Mouse (Mus musculus) c-Kit-positive CD71-negative TER-119-negative erythroid progenitor cells, embryonic 14.5 days (primary cell): ENCODE results near the gene Slc30a4.

Source experiments
- DNase-seq: peaks from one replicate; pipeline ENCODE4 v3.0.0-alpha.2; 2013; ENCODE audit warnings: low read depth

Slc30a4 gene

DNA sequence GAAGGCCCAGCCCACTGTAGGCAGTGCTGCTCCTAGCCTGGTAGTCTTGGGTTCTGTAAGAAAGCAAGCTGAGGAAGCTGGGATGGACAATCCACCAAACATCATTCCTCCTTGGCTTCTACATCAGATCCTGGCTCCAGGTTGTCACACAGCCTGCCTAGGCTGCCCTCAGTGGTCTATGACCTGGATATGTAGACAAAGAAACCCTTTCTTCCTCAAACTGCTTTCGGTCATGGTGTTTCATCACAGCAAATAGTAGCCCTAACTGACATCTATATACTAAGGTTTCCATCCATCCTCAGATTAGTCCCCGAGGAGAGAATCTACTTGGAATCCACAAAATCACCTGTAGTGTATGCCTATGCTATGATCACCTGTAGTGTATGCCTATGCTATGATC lies 27.3 kb downstream of the Slc30a4 start:
- DNase-seq, result no peak

DNA sequence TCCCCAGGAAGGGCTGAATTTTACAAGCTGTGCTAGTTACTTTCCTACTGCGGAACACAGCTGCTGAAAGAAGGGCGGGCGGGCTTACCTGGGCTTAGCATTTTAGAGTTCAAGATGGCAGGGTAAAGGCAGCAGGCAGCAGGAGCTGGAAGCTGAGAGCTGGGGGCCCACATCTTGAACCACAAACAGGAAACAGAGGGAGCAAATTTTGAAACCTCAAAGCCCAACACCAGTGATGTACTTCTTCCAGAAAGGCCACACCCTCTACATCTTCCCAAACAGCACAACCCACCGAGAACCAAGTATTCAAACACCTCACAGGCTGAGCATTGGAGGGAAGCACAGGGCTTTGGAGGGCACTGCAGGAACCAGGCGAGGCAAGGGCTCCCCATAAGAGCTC lies 29.6 kb downstream of the Slc30a4 start:
- DNase-seq, result no peak

DNA sequence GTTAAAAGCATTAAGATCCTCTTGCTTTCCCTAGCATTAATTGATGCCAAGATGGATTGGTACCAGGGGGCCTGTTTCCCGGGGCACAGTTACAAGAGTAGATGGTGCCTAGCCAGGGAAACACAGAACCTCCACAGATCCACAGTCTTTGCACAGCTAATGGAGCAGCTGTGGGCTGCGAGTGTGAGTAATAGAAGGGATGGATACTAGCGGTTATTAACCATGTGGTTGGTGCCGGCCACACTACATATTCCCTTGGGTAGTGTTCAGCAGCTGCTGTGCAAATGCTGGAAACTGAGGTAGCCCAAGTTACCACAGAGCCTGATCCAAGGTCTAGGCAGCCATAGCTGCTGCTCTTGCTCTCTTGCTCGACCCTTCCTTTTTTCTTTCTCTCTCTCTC lies 30.7 kb downstream of the Slc30a4 start:
- DNase-seq, result no peak

DNA sequence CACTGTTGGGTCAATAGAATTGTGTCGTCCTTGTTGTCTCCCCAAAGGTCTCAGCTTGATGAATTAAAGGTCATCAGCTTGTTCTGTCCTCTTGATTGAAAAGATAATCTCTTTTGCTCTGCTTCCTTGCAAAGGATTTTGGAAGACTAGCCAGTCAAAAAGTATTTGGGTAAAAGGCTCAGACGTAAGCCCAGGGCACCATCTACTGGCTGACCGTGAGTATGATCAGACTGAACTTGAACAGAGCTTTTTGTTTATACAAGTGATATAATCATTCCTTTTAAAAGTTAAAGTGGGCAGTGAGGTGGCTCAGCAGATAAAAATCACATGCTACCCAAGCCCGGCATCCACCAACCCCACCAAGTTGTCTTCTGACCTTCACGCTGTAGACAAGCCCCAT lies 34.6 kb downstream of the Slc30a4 start:
- no peak for DNase-seq

DNA sequence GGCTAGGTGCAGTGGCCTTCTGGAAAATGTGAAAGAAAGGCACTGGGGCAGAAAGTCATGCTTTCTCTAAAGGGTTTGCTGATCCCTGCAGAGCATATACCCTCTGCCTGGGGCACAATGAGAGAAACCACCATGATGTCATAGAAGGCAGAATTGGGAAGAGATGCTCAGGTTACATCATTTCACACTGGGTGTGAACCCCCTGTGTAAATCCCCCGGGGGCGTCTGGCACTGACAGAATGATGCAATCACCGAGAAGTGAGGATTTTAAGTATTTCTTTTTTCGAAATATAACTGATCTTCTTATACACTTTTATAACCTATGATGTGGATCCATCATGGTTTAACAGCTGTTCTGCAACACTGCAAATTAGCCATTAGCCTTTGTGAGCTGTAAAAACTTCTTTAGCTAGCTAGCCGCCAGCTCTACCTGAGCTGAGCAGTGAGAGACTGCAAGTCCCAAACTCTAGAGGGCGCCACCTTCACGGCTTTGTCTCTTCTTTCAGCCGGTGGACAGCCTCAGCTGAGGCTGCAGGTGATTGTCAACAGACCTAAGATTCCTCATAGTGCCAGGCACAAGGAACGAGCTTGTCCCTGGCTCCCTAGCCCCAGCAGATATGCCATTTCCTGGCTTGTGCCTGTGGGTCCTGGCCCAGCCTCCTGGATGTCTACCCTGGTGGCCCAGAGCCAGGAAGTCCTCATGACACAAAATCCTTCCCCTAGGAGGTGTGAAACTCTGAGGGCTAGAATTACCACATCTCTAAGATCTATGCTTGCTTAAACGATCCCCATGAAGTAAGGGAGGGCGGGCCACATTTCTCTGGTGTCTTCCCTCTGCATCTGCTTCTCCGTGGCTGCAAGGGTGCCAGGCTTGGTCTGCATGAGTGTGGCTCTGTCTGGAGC lies 36.2 kb downstream of the Slc30a4 start:
- DNase-seq, result no peak

DNA sequence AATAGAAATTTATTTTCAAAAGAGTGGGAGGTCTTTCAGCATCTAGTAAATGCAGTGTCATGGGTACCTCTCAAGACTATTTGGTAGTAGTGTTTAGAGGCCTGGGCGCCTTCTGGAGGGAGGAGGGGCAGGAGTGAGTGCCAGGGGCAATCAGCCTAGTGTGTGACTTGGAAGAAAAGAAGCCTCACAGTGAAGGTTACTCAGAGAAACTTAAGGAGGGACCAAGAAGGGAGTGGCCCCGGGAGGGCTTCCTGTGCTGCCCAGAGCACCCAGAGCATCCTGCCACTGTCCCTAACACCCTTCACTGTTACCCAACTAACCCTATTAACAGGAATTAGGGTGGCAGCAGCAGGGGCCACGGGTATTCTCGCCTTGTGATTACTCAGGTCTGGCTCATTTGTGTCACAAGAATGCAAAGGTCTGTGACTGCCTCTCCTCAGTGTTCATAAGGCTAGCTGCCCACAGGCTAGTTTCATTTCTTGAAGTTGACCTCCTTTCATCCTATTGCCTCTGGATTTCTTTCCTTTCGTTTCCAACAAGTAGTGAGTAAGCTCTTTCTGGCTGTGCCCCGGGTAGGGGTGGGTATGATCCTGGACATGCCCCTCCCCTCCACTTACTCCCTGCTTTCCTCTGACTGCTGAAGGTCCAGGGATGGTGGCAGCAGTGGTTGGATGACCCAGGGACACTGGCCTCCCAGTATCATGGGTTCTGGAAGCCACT lies 37.0 kb downstream of the Slc30a4 start:
- no peak for DNase-seq

DNA sequence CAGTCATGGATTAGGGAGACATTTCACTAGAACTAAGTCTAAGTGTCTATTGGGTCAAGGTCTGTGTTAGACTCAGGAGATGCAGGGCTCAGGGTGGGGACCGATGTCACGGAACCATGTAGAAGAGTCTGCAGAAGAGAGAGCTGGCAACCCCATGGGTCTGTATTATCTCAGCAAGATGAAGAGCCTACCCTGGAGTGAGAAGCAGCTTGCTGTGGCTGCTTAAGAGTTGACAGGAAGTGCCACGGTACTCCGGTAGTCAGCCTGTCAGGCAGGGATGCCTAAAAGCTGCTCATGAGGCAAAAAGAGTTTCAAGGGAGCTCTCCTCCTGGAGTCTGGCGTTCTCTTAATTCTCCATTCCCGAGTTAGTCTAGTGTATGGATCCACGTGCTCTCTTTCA lies 42.6 kb downstream of the Slc30a4 start:
- no peak for DNase-seq

DNA sequence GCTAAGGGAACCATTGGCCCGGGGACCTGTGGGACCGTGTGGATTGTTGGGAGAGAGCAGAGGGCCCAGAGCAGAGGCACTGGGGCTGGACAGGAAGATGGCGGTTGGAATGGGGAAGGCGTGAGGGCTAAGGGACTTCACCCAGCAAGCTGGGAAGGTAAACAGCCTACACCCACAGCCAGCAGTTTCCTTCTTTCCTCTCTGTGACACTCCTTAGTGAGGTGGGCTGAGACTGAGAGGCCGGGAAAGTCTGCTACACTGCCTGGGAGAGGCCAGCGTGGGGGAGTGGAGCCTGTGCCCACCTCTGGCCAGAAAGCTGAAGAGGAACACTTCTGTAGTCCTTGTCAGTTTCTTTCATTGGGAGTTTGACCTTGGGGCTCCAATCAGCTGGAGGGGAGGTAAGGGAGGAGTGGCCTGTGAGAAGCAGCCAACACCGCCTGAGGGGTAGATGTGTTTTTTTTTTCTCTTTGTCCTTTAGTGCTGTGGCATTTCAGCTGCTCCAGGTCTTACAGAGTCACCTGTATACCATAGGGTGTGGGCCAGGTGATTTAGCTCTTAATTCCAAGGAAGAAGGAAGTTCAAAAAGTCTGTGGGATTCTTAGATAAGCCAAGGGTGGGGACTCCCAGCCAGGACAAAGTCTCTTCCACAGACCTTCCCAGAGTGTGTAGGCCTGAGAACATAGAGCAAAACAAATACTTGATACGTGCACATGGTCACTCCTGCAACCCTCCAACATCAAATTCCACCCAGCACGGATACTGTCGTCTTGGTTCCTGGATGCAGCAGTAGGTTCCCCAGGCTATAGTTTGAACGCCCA lies 44.5 kb downstream of the Slc30a4 start:
- DNase-seq, result no peak

DNA sequence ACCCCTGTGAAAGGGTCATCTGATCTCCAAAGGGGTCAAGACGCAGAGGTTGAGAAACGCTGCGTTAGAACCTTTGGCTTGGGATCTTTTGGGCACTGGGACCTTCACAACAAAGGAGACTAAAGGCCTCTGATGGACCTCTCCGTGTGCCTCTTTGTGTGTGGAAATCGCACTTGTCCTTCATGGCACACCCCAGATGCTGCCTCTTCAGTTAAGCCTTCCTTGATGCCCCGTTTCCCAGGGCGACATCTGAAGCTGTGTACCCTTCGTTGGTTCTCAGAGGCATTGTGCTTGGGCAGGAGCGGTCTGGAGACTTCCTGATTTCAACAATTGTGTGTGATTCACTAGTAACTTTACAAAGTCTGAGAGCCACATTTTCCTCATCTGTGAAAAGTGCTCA lies 45.7 kb downstream of the Slc30a4 start:
- no peak for DNase-seq

DNA sequence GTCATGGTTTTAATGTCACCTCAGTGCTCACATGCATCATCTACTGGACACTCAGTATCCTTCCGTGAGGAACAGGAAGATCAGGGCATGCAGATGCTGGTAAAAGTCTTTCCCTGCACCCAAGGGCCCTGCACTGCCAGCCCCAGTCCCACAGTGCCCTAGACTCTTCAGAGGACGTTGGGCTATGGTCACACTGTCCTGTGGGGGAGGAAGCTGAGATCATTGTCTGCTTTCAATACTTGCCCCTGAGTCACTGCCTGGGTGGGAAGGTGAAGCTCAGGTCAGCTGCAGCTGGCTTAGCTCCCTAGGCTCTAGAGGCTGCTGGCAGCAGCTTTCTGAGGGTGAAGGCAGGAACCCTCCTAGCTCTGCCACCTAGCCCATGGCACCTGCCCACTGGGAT lies 46.4 kb downstream of the Slc30a4 start:
- no peak for DNase-seq

DNA sequence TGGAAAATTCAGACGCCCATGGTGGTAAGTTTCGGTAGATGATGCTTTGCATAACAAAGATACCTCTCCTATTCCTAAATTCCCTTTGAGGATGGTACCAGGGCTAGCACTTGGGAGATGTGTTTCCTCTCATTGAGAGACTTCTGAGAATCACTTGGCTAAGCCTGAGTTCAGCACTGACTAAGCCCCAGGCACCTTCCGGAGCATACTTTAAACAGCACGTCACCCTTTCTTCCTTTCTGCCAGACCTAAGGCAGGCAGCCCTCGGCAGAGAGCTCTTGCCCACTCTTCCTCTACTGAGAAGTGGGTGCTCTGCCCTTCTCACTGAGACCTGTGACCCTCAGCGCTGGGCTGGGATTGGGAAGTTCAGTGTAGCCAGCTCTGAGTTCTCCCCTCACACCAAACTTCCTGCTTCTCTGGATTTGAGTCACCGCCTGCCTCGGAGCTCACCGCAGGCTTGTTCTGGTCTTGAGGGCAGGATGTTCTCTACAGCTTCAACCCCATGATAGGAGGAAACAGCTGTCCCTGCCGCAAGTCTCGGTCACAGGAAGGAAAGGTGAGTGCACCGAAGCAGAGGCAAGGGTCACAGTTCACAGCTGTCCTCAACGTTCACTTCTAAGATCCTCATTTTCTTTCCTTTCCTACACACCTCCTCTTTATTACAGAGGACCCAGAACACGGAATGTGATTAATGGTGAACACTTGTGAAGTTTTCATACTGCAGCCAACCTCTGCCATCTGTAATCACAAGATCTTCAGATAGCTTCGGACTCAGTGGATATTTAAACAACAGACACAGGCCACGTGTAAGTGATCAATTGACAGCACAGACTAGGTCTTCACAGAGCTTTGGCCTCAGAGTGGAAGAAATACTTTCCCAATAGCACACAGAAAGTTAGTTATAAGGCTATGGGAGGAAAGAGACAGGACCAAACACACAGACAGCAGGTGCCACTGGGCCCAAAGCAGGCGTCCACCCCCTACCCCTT lies 50.1 kb downstream of the Slc30a4 start:
- no peak for DNase-seq

DNA sequence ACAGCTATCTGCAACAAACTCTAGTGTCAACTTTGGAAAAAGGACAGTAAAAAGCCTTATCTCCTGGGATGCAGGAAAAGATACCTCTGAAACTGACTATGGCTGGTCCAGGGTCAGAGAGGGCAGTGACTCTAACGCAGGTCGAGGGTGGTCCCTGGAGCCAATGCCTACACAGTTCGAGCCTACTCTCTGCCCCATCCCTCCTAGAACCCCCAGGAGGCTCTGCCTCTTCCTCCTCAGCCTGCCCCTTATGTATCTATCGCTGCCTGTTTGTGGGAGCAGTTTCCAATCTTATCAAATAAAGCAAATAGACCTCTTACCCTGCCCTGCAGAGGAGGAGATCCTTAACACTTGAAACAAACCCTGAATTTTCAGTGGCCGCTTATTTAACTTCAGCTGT lies 63.8 kb downstream of the Slc30a4 start:
- no peak for DNase-seq

DNA sequence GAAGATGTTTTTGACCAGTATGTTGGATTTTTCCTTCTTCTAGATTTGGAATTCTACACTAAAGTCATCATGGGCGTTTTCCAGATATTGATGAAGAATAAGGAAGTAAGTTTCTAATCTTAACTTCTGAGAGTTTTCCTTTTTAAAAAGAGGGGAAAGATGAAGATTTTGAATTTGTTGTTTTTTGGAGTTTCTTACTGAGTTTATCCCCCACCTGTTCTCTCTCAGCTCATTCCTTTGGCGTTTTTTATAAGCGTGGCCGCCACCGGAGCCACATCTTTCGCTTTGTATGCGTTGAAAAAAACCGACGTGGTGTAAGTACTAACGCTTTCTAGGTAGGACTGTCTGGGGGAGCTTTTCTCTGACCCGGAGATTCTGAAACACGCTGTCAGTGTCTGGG lies 64.4 kb downstream of the Slc30a4 start:
- DNase-seq, result no peak

DNA sequence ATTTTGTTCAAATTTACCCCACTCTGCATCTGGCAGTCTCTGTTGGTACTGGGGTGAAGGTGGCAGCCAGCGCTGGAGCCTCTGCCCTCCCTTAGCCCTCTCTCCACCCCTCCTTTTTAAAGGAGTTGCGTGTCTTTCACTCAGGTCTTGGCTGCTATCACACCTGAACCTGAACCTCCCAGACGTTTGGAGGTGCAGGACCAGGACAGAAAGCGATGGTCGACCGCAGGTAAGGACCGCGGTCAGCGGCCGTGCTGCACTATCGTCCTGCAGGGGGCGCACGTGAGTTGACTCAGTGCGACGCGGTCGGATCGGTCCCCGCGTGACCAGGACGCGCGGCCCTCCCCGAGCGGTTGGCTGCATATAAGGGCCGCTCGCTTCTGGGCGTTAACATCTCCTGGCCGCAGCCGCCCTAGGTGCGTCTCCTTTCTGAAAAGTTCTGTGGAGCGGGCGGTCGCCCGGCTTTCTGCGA lies 64.9 kb downstream of the Slc30a4 start:
- no peak for DNase-seq

DNA sequence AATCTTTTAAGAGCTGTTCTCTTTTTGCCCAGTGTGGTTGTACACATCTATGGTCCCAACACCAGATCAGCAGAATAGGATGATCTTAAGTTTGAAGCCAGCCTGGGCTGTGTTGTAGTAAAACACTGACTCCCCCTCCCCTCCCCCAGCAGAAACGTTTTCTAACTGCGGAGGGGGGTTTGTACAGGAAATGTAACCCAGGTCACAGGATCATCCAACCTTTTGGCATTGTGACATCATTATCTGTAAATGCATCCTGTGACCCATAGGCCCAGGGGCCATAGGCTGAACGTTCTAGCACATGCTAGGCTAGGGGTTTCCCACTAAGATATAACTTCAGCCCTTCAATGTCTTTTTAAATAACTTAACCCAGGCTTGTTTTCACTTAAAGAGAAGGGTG lies 65.8 kb downstream of the Slc30a4 start, which contains the start of gene AA467197:
TSS of gene AA467197 (plus strand) at position 301 of the 400 bp plus-strand sequence.
- no peak for DNase-seq
